Mouse (Mus musculus): ENCODE data around the gene Asic2. TPM values are rescaled to one million over a fixed set of nuclear protein-coding genes. Genes with fewer than 3 reads are reported as not detected.

Asic2 gene
- polyA plus RNA-seq, 1 experiment, result not detected

- no peak for TF ChIP-seq TAL1 (IDR thresholded peaks at IDR 0.05; ENCODE audit: low read length)
- TF ChIP-seq GATA1 (IDR thresholded peaks at IDR 0.05; ENCODE audit: low read length), result no peak
- Histone ChIP-seq H3K27me3 (ENCODE audit: control insufficient read depth) (no peaks in the 10 kb centered on the region), H3K9me3 (ENCODE audit: control insufficient read depth, low read length) (peaks cover 3% of the 10 kb centered on the region; the same call in 1 of the 2 replicates), H3K4me1 (ENCODE audit: control insufficient read depth) (no peaks in the 10 kb centered on the region), H3K36me3 (ENCODE audit: control insufficient read depth) (no peaks in the 10 kb centered on the region), H3K4me3 (replicated peaks) (no peak overlapping the region)
Measured at GRCm38 (mm10) chr11:81192155-81192554, 776.1 kb downstream of the Asic2 start.

- H3K4me1 ChIP-seq (ENCODE audit: control insufficient read depth), result no peaks in the 10 kb centered on the region
- no peaks in the 10 kb centered on the region for H3K27me3 ChIP-seq (ENCODE audit: control insufficient read depth)
- no peaks in the 10 kb centered on the region; the same call in 1 of the 2 replicates for H3K9me3 ChIP-seq (ENCODE audit: control insufficient read depth, low read length)
- no peak for TF ChIP-seq TAL1 (IDR thresholded peaks at IDR 0.05; ENCODE audit: low read length)
- no peak for TF ChIP-seq GATA1 (IDR thresholded peaks at IDR 0.05; ENCODE audit: low read length)
- H3K36me3 ChIP-seq (ENCODE audit: control insufficient read depth), result no peaks in the 10 kb centered on the region
- H3K4me3 ChIP-seq (replicated peaks), result no peak overlapping the region
Measured at GRCm38 (mm10) chr11:81189103-81189502, 779.2 kb downstream of the Asic2 start.

- no peak for TF ChIP-seq GATA1 (IDR thresholded peaks at IDR 0.05; ENCODE audit: low read length)
- no peak for TF ChIP-seq TAL1 (IDR thresholded peaks at IDR 0.05; ENCODE audit: low read length)
Measured at GRCm38 (mm10) chr11:81187851-81188250, 780.4 kb downstream of the Asic2 start.

GRCm38 (mm10) chr11:81184721-81185120 lies 783.5 kb downstream of the Asic2 start:
- Histone ChIP-seq H3K36me3 (ENCODE audit: control insufficient read depth) (no peaks in the 10 kb centered on the region), H3K4me1 (ENCODE audit: control insufficient read depth) (no peaks in the 10 kb centered on the region), H3K4me3 (replicated peaks) (no peak overlapping the region), H3K9me3 (ENCODE audit: control insufficient read depth, low read length) (peaks cover 3% of the 10 kb centered on the region; the same call in 1 of the 2 replicates), H3K27me3 (ENCODE audit: control insufficient read depth) (no peaks in the 10 kb centered on the region)
- no peak for TF ChIP-seq GATA1 (IDR thresholded peaks at IDR 0.05; ENCODE audit: low read length)
- TF ChIP-seq TAL1 (IDR thresholded peaks at IDR 0.05; ENCODE audit: low read length), result no peak

More at GRCm38 (mm10) chr11:81187851-81188250, 780.4 kb downstream of the Asic2 start:
- Histone ChIP-seq H3K36me3 (ENCODE audit: control insufficient read depth) (no peaks in the 10 kb centered on the region), H3K9me3 (ENCODE audit: control insufficient read depth, low read length) (no peaks in the 10 kb centered on the region; the same call in 1 of the 2 replicates), H3K27me3 (ENCODE audit: control insufficient read depth) (no peaks in the 10 kb centered on the region), H3K4me1 (ENCODE audit: control insufficient read depth) (no peaks in the 10 kb centered on the region), H3K4me3 (replicated peaks) (no peak overlapping the region)

GRCm38 (mm10) chr11:81164890-81165289 lies 803.4 kb downstream of the Asic2 start:
- TF ChIP-seq GATA1 (IDR thresholded peaks at IDR 0.05; ENCODE audit: low read length), result no peak
- no peak for TF ChIP-seq TAL1 (IDR thresholded peaks at IDR 0.05; ENCODE audit: low read length)

GRCm38 (mm10) chr11:81163056-81163455 lies 805.2 kb downstream of the Asic2 start:
- Histone ChIP-seq H3K9me3 (ENCODE audit: control insufficient read depth, low read length) (peaks cover 8% of the 10 kb centered on the region), H3K4me3 (replicated peaks) (no peak overlapping the region), H3K4me1 (ENCODE audit: control insufficient read depth) (no peaks in the 10 kb centered on the region), H3K27me3 (ENCODE audit: control insufficient read depth) (no peaks in the 10 kb centered on the region), H3K36me3 (ENCODE audit: control insufficient read depth) (no peaks in the 10 kb centered on the region)
- TF ChIP-seq GATA1 (IDR thresholded peaks at IDR 0.05; ENCODE audit: low read length) (no peak), TAL1 (IDR thresholded peaks at IDR 0.05; ENCODE audit: low read length) (no peak)

More at GRCm38 (mm10) chr11:81164890-81165289, 803.4 kb downstream of the Asic2 start:
- Histone ChIP-seq H3K9me3 (ENCODE audit: control insufficient read depth, low read length) (peaks cover 8% of the 10 kb centered on the region), H3K4me3 (replicated peaks) (no peak overlapping the region), H3K4me1 (ENCODE audit: control insufficient read depth) (no peaks in the 10 kb centered on the region), H3K36me3 (ENCODE audit: control insufficient read depth) (no peaks in the 10 kb centered on the region), H3K27me3 (ENCODE audit: control insufficient read depth) (no peaks in the 10 kb centered on the region)

GRCm38 (mm10) chr11:81153841-81154240 lies 814.4 kb downstream of the Asic2 start:
- no peak for TF ChIP-seq GATA1 (IDR thresholded peaks at IDR 0.05; ENCODE audit: low read length)
- no peak for TF ChIP-seq TAL1 (IDR thresholded peaks at IDR 0.05; ENCODE audit: low read length)
- Histone ChIP-seq H3K36me3 (ENCODE audit: control insufficient read depth) (no peaks in the 10 kb centered on the region), H3K27me3 (ENCODE audit: control insufficient read depth) (peaks cover 56% of the 10 kb centered on the region), H3K4me1 (ENCODE audit: control insufficient read depth) (no peaks in the 10 kb centered on the region), H3K9me3 (ENCODE audit: control insufficient read depth, low read length) (no peaks in the 10 kb centered on the region), H3K4me3 (replicated peaks) (no peak overlapping the region)

GRCm38 (mm10) chr11:81153161-81153840 lies 815.0 kb downstream of the Asic2 start:
- TF ChIP-seq GATA1 (IDR thresholded peaks at IDR 0.05; ENCODE audit: low read length) (no peak), TAL1 (IDR thresholded peaks at IDR 0.05; ENCODE audit: low read length) (no peak)
- no peaks in the 10 kb centered on the region for H3K9me3 ChIP-seq (ENCODE audit: control insufficient read depth, low read length)
- H3K27me3 ChIP-seq (ENCODE audit: control insufficient read depth), result peaks cover 56% of the 10 kb centered on the region
- H3K4me3 ChIP-seq (replicated peaks), result no peak overlapping the region
- H3K36me3 ChIP-seq (ENCODE audit: control insufficient read depth), result no peaks in the 10 kb centered on the region
- H3K4me1 ChIP-seq (ENCODE audit: control insufficient read depth), result no peaks in the 10 kb centered on the region

GRCm38 (mm10) chr11:81152460-81153160 lies 815.6 kb downstream of the Asic2 start:
- H3K4me3 ChIP-seq (replicated peaks), result no peak overlapping the region
- TF ChIP-seq TAL1 (IDR thresholded peaks at IDR 0.05; ENCODE audit: low read length) (no peak), GATA1 (IDR thresholded peaks at IDR 0.05; ENCODE audit: low read length) (no peak)
- no peaks in the 10 kb centered on the region for H3K4me1 ChIP-seq (ENCODE audit: control insufficient read depth)
- no peaks in the 10 kb centered on the region for H3K9me3 ChIP-seq (ENCODE audit: control insufficient read depth, low read length)
- H3K27me3 ChIP-seq (ENCODE audit: control insufficient read depth), result peaks cover 56% of the 10 kb centered on the region
- H3K36me3 ChIP-seq (ENCODE audit: control insufficient read depth), result no peaks in the 10 kb centered on the region
